In genomic region chr6:114991909-114992308, GRCm38 (mm10) we compare ENCODE assay signal across 25 mouse cellular contexts.
"Had no signal": no experiment of that assay in that cellular context is flagged by ENCODE, and none has a peak within 500 bp of the region (broad histone marks: within the 10 kb centered on the region; RNA-seq: fewer than 3 reads in every experiment).

No protein-coding gene starts in this region.

- H3K4me3 ChIP-seq: gastrocnemius, adult 2 months; heart, embryonic 10.5 days; heart, embryonic 12.5 days; hindbrain, embryonic 10.5 days; hindbrain, embryonic 12.5 days; kidney, embryonic 15.5 days; left cerebral cortex, adult 2 months; limb, embryonic 10.5 days; limb, embryonic 12.5 days; liver, embryonic 12.5 days had no signal

- ATAC-seq: hindbrain, embryonic 16.5 days; intestine, embryonic 16.5 days; liver, embryonic 12.5 days had no signal

- H3K4me1 ChIP-seq: heart, embryonic 10.5 days; heart, embryonic 12.5 days; liver, embryonic 12.5 days had no signal

- H3K9ac ChIP-seq: heart, embryonic 12.5 days; hindbrain, embryonic 12.5 days; hindbrain, embryonic 14.5 days; kidney, embryonic 15.5 days; limb, embryonic 12.5 days; liver, embryonic 12.5 days; liver, embryonic 14.5 days had no signal

- H3K4me2 ChIP-seq: heart, embryonic 12.5 days; hindbrain, embryonic 12.5 days; hindbrain, embryonic 14.5 days; kidney, embryonic 15.5 days; limb, embryonic 12.5 days; liver, embryonic 12.5 days had no signal

- H3K27me3 ChIP-seq: heart, embryonic 12.5 days; hindbrain, embryonic 12.5 days; kidney, embryonic 15.5 days; limb, embryonic 12.5 days; liver, embryonic 12.5 days had no signal

- H3K9me3 ChIP-seq: heart, embryonic 10.5 days; heart, embryonic 12.5 days; hindbrain, embryonic 12.5 days; kidney, embryonic 15.5 days; limb, embryonic 10.5 days; limb, embryonic 12.5 days; liver, embryonic 12.5 days had no signal

- H3K27ac ChIP-seq: gastrocnemius, adult 2 months; heart, embryonic 10.5 days; hindbrain, embryonic 10.5 days; hindbrain, embryonic 12.5 days; hindbrain, embryonic 14.5 days; kidney, embryonic 15.5 days; kidney, postnatal 0 days; limb, embryonic 10.5 days; limb, embryonic 12.5 days; liver, embryonic 12.5 days; liver, embryonic 14.5 days had no signal

- DNase-seq: gastrocnemius, adult 2 months; gastrocnemius, postnatal 10 days; gastrocnemius, postnatal 25 days; heart, adult 18-20 months; heart, postnatal 10 days; heart, postnatal 4 days; kidney, adult 11 months; kidney, adult 2 months; kidney, adult 9 months; kidney, postnatal 14 days; kidney, postnatal 36 days had no signal

- H3K36me3 ChIP-seq: heart, embryonic 10.5 days; heart, embryonic 12.5 days; hindbrain, embryonic 10.5 days; hindbrain, embryonic 12.5 days; kidney, embryonic 15.5 days; limb, embryonic 10.5 days; limb, embryonic 12.5 days; liver, embryonic 12.5 days had no signal
